Mouse (Mus musculus) thymus, adult 18-20 months (tissue): ENCODE data around the gene Sorcs3.

Source experiments
- DNase-seq, 2 experiments: peaks; one replicate each; pipeline ENCODE4 v3.0.0; 2022; ENCODE audit warnings: mixed read lengths in 2 of 2

Sorcs3 gene

DNA sequence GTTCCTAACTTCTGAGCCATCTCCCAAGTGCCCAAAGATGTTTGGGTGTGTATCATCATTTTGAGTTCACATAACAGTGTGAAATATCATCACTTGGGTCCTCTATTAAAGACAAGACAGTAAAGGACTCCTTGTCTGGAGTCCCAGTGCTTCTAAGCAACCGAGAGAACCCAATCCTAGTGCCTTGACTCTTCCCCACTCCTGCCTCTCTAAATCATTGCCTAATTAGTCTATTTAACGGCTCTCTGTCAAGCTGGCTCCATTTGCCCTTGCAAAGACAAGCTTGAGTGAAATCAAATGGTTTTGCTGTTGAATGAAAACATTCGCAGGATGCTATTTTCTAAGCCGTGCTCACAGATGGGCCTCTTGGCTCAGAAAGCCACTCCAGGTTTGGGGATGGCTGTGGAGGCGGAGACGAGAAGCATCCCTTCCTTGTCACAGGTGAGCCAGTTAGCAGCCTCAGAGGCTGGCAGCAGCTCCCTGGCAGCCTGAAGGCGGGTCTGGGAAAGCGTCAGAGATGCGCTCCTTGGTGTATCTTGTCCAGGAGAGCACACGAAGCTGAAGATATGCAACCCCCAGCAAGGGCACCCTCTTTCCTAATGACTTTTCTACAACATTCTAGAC is 79.9 kb downstream of the Sorcs3 start:
- DNase-seq = no peak

DNA sequence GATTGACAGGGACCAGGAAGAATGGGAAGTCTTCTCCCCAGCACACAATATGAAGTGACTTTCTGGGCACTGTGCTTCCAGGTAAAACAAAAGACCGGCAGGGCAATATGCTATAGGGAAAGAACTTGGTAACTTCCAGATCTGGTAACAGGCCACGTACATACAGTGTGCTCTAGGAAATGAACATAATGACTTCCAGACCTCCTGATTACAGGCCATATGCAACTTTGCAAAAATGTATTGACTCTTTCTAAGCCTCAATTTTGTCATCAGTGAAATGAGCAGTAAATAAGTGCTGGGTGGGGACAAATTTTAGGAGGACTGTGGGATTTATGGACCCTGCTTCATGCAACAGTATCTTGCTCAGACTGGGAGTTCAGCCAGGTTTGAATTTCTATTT is 88.4 kb downstream of the Sorcs3 start:
- no peak for DNase-seq

DNA sequence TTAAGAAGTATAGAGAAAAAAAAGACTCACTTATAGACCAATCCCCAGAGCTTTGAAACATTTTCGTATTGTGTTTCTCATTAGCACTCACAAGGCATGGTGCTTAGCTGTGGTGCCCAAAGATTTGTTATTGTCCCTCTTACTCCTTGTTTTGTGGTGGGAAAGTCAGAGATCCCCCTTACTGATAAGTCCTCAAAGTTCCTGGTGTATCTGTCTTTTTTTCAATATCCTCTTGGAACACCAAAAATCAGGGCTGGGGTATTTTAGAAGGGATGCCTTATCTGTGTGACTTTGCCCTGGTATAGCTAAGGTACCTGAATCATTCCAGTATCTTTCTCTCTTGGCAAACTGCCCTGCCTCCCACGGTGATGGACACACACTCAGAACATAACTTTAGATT is 92.6 kb downstream of the Sorcs3 start:
- no peak for DNase-seq

DNA sequence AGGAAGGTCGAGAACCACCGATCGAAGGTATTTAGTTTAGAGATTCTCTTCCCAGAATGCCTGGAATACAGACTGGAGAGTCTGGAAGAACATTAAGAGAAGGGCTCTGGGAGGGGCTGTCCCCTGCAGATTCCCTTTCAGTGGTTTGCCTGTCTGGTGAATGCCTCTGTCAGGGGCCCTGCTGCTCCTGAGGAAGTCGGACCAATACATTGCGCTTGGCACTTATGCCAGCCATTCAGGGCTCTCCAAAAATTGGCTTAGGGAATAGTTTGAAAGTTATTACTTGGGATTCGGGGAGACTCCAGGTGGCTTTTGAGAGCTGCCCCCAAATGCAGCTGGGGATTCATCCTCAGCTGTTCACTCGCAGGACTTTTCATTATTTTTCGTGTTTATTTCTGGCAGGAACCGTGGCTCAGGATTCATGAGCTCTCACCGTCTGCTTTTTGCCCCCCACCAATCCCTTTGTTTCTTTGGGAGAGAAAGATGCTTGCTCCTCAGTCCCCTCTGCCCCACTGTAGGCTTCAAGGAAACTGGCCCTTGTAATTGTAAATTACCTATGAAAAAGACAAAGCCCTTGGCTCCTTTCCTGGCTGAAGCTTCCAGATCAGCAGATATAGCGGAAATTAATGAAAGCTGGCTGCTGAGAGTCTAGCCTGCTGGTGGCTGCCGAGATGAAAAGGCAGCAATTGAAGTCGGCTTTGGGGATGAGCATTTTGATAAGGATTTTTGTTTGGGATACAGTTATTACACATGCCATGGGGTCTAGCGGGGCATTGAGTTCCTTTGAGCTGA is 94.8 kb downstream of the Sorcs3 start:
- no peak for DNase-seq

DNA sequence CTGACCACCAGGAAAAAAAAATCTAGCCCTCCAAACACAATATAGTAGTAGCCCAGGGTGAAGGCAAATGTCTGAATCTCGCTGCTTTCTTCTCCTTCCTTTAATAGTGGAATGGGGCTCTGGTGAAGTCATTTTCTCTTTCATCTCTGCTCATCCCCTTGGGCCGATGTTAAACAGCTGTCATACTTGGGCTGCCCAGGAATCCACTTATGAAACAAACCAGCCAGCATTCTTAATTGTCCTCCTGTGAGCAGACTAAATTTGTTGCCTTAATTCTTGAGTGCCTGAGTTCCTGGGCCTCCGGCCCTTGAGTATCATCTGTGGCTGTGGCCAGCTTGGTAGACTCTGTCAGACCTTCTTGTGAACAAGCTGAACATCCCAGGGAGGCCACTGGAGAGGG is 95.5 kb downstream of the Sorcs3 start:
- DNase-seq = no peak

DNA sequence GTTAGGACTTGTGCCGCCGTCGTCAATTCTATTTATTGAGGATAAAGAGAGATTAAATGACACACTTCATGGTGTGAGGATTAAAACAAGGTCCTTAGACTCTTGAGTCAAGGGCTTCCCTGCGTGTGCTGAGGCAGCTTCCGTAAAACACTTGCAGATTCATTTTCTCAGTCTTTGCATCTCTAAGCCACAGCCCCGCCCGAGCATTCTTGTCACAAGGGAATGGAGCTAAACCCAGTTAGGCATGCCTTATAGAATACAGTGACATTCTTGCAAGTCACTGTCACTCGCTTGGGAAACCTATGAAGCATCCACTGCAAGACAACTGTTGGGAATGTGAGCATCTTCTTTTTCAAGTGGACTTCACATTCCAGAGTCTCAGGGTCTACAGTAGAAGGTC is 102.5 kb downstream of the Sorcs3 start:
- DNase-seq = no peak

DNA sequence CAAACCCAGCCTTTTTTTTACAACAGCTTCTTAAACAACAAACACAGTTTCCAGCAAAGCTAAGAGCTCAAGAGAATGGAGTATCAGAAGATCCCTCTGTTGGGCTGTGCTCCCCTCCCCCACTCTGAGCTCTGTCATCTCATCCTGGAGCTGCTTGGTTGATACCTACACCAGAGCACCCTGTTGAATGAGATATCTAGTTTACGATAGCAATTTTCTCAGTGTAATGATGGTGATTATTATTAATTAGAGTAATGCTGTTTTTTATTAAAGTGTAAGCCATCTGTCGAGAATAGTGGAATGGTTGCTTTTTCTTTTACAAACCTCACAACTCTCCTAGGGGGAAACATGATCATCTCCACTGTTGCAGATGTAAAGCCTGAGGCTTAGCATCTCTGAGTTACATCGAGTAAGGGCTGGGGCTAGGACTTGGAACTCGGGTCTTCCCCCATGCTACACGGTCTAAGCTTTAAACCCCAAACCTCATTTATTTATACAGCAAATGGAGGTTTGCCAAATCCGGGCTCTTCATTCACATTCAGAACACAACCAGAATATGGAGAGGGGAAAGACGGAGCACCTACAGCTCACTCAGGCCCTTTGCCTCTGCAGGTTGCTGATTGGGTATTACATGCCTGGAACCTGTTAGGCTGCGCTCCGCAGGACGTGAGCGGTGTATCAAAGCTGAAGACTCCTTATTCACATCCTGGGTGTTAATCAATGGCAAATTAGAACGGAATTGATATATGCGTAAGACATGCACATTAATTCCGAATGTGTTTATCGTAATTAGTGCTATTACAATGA is 103.9 kb downstream of the Sorcs3 start:
- DNase-seq = no peak

DNA sequence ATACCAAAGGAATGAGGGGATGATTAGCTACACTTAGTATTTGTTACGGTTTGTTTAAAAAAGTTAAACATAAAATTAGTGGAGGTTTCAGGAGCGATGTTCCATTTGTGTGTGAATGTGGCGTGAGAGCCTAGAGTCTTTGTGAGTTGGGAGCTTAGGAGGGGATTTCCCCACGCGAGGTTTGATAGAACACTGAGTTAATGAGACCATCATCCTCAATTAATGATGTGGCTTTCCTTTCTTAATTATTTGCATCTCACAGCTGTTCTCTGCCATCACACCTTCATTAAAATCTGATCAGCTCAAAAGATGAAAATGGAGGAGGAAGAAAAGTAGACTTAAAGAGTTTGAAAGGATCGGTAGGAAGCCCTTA is 104.5 kb downstream of the Sorcs3 start:
- no peak for DNase-seq

DNA sequence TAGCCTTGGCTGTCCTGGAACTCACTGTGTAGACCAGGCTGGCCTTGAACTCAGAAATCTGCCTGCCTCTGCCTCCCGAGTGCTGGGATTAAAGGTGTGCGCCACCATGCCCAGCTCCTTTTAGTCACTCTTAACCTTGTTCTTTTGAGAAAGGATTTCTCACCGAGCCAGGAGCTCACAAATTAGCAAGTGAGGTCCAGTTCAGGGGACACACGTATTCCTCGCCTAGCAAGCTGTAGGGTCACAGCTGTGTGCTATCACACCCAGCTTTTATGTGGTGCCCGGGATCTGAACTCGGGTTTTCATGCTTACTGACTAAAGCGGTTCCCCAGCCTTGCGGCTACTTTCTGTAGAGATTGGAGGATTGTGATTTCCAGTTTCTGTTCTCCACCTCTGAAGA is 108.0 kb downstream of the Sorcs3 start:
- DNase-seq = no peak

DNA sequence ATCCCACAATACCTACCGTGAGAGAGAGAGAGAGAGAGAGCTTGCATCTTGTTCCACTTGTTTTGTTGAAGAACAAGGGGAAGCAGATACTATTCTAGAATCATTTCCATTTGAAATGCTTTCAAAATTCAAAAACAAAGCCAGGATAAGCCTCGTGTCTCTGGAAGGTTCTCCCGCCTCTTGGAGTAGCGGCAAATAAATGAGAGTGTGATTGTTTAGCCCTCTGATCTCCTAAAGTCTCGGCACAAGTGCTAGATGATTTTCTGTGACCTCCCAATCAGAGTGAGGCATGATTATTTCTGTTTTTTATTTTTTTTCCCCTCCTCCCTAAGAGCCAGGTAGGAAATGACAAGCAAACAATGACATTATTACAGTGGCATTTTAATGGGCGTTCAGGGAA is 121.3 kb downstream of the Sorcs3 start:
- DNase-seq = no peak

DNA sequence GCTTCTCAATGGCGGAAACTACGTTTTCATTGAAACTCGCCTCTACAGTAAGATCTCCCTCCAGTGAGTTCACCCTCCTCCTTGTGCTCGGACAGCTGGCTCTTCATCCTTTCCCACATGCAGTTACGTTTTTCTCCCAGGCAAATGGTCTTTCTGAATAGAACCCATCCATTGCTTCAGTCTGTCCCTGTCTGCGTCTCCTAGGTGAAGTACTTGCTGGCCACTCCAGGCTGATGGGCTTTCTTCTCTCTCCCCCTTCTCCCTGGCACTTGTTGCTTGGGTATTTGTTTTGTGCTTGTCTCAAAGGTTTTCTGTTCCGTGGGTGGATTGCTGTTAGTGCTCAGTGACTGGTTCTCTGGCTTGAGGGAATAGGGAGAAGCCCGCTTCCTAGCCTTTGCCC is 122.3 kb downstream of the Sorcs3 start:
- no peak for DNase-seq

DNA sequence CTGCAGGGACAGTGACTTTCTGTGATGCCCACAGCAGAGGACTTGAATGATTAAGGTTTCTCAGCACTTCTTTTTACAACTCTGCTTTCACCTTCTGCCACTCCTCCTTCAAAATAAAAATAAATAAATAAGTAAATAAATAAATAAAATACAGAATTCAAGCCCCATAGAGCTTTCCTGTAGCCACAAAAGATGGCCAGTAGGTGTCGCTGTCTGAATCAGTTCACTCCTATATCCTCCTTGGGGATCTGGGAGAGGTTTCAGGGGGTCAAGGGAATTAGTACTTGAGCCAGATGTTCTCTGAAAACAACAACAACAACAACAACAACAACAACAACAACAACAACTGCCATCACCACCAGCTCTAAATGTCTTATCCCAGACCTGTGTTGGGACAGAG is 125.8 kb downstream of the Sorcs3 start:
- no peak for DNase-seq

DNA sequence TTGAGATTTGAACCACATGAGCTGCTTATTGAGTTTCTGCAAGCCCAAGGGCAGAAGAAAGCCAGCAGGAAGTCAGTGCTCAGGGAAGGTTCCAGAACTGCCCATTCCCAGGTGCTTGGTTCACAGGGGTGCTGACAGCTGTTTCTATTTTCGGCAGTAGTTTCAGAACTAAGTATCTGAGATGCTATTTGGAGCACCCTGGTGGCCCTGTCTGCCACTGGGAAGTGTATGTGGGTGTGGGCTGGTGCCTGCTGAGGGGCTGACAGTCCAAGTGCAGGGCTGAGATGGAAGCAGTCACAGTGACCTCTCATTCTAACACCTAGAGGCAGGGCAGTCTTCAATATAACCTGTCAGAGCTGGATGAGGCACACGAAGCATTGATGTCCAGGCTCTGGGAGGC is 127.3 kb downstream of the Sorcs3 start:
- DNase-seq = no peak

DNA sequence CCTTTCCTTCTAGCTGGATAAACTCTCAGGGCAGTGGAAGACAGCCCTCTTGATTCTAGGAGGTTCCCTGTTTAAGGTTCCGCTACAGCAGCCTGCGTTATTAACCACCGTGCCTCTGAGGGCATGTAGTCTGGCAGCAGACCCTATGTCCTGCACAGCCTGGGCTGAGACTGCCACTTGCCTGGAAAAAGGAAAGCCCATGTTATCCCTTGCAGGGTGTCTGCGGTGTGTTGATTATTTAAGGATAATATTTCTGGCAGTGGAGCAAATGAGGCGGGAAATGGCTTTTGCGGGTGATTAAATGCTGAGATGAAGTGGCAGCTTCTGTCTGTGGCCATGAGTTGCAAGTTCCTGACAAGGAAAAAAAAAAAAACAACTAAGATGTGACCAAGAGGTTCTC is 131.6 kb downstream of the Sorcs3 start:
- DNase-seq = no peak

DNA sequence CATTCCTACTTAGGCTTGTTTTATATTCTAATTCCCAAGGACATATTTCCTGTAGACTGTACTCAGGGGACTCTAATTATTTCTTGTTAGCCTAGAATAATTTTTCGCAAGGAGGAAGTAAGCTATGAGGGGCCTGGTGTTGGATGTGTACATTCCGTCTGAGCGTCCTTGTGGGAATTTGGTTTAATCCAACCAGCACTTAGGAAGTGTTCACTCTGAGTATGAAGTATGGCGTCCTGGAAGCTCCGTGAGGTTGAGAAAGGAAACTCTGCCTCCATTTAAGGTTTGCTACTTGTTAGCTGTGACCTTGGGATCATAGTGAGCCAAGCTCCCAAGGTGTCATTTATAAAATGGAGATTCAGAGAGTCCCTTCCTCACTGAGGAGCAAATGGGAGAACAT is 132.3 kb downstream of the Sorcs3 start:
- no peak for DNase-seq

DNA sequence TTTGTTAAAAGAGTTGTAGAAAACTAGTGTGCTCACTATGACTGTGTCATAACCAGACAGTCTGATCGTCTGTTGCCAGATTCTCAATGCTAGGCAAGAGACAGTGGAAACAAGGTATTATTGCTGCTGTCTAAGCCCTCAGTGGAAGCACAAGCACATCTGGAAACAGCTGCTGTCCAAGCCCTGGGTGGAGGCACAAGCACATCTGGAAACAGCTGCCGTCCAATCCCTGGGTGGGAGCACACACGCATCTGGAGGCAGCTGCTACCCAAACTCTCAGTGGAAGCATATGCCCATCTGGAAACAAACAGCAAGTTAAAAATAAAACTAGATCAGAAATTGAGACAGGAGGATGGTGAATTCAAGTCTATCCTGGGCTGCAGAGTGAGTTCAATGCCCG is 136.9 kb downstream of the Sorcs3 start:
- DNase-seq = no peak

DNA sequence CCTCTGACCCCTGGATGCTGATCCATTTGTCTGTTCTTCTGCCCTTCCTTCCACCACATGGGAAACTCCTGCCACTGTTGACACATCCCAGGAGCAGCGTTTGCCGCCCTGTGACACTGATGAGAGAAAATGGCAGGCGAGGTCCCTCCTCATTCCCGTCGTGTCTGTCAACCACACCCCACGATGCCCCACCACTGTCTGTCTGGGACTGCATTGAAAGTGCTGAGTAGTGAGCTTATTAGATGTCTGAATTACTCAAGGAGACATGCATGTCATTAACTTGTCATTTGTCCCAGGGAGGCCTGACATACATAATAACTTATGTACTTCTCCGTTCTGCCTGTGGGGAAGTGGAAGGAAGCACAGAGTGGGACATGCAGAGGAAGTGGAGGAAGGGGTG is 137.6 kb downstream of the Sorcs3 start:
- no peak for DNase-seq

DNA sequence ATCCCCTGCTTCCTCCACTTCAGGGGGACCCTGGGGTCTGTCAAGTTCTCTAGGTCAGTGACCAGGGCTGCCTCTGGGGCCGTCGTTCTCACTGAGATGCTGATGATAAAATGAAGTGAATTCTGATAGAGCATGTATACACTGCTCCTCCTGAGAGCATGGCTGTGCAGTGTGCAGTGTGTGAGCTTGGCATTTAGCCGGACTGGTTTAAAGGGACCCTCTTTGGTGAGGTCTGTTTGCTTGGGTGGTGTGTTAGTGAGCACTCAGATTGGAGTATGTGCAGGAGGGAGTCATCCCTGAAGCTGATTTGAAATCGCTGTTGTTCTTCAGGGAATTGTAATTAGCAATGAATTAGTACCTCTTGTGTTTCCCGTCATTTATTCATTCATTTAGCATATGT is 141.3 kb downstream of the Sorcs3 start:
- no peak for DNase-seq

DNA sequence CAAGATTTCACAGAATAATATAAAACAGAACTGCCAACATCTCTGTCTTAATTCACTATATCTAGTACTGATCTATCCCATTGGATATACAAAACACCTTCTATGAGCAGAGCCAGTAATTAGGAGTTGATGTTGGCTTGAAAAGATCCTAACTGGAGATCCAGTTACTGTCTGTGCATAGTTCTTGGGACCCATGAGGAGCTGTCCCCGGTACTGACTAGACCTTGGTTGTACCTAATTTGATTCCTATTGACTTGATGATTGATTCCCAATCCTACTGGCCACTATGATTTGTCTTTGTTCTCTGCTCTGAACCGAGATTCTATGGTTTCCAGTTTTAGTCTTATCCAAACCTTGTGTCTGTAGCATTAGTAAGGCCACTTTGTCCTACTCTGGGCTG is 151.0 kb downstream of the Sorcs3 start:
- no peak for DNase-seq

DNA sequence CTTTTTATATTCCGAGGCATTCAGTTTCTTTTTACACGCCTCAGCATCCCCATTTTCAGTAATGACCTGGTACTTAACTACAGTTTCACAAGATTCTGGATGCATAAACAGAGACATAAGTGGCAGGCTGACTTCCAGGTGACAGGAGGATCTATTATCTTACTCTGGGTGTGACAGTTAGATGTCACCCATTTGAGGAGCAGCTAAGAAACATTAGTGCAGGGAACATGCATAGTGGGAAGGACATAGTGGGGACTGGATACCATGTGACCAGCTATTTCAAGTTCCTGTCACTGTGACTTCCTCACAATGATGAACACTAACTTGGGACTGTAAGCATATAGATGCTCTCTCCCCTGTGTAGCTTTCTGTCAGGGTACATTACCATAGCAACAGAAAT is 156.3 kb downstream of the Sorcs3 start:
- DNase-seq = no peak

DNA sequence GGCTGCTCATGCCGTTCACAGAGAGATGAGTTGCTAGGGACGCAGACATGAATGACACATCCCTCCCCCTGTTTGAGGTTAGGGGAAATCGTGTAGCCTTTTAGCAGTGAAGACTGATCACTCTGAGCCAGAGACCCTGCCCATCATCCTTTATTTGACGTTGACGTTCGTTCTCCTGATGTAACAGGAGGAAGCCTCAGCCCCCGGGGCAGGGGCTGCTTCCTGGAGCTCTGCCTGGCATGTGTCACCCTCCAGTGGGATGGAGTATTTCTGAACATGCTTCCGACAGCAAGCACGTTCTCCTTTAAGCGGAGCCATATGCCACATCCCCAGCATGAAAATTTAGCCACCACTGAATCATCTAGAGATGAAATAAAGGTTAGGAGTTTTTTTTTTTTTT is 162.2 kb downstream of the Sorcs3 start:
- DNase-seq = no peak

DNA sequence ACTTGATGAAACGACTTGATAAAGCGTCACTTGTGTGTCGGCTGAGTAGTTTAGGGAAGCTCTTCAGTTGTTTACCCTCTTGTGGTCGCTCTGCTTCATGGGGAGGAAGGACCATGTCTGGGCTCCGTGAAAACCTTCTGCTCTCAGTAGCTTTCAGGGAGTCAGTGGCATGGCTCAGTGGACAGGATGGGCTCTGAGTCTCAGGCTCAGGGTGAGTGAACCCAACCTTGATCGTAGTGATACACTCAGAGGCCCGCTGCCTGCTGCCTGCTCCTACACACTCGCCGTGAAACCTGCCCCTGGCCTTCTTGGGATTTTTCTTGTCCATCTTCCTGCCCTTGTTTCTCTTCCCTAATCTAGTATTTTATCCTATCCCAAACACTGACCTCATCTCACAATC is 166.0 kb downstream of the Sorcs3 start:
- DNase-seq = no peak

DNA sequence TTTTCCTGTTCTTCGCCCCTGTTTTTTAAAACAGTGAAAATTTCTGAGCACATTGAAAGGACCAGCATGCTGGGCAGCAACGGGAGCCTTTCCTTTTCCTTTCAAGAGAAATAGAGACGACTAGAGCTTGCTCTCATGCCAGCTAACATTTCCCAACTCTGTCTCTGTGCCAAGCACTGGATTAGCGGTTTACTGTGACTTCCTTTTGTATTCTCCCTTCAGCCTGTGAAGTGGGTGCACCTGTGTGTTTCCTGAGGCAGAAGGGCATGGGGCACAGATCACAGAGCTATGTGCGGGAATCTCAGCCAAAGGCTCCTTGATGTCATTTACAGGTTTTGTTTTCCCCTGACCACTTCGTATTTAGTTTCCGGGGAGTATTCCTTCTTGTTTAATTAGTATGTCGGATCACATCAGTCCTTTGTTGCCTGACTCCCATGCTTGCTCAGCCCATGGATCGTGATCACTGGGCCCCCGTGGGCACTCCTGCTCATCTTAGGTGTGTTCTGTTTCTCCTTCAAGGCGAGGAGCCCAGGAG is 172.2 kb downstream of the Sorcs3 start:
- DNase-seq = no peak

DNA sequence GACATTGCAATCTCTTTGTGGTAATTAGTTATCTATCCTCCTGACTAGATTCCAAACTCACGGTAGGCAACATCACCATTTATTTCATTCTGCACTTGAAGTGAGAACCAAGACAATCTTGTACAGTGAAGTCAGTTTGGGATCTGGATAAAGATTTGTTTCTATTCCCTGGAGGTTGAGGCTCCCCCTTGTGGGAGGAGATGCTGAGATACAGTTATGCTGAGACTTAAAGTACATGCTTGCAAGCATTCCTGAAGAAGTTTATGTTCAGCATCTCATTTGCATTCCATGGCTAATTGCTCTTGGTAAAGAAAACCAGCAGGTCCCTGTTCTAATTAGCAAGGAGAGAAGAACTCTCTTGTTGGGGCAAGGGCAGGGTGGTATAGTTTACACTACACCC is 185.7 kb downstream of the Sorcs3 start:
- no peak for DNase-seq
